Mouse (Mus musculus) T-cell, adult 66 days (primary cell): ENCODE data around the gene Olfr976. TPM values are rescaled to one million over a fixed set of nuclear protein-coding genes. Genes with fewer than 3 reads are reported as not detected.

Source experiments
- total RNA-seq, 2 experiments: library from RNA; stranded (reverse); gene quantifications; 3 replicates in 1 of 2; 4 replicates in 1 of 2; pipeline ENCODE4 v1.2.4; 2023

Olfr976 gene
- not detected for total RNA-seq

DNA sequence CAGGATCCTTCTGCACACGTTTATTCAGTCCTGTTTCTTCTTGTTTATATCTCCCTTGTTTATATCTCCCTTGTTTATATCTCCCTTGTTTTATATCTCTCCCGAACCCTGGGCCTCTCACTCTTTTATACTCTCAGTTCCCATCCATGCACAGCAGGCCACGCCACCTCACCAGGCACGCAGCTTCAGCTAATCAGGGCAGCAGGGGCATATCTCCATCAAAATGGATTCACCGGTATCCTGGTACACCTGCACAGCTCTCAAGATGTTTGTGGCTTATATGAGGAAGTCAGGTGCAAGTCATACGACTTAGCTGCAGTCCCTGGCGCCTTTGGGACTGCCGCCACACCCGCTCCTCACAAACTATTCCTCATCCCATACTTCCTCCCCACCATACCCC lies at the start of gene Olfr976:
Gene Olfr976 (minus strand): TSS at position 101 of the 400 bp plus-strand sequence.

DNA sequence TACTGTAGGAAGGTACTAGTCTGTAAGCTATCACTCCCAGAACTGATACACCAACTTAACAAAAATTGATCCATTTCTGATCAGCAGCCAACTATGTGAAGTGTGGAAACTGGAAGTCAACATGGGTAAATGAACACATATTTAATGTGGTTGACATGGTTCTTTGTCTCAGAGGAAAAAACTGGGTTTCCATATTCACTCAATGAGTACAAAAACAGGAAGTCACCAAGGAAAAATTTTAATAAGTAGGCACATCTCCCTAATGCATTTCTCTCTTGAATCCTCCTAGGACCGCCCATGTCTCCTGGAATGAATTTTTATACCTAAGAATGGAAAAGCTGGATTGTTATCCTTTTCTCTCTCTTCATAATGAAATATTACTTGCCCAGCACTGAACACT lies 48.5 kb upstream of the Olfr976 start, which contains the start of gene Olfr980:
Gene Olfr980 (minus strand): TSS at position 101 of the 400 bp plus-strand sequence.

DNA sequence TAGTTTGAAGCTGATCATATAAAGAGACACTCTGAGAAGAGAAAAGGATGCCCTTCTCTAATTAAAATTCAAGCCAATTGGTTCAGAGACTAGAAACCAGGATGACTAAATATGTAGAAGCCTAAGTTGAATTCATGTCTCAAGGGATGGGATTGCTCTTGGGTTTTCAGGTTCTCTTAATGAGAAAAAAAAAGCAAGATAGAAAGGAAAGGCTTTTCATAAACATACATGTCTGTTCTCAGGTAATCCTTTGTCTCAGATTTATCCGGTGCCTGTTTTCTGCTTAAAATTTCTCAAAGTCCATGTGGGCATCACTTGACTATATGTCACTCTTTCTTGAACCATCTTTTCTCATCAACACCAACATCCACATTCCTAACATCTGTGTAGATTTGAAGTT lies 42.4 kb upstream of the Olfr976 start, which contains the start of gene Olfr979:
Gene Olfr979 (minus strand): TSS at position 101 of the 400 bp plus-strand sequence.

DNA sequence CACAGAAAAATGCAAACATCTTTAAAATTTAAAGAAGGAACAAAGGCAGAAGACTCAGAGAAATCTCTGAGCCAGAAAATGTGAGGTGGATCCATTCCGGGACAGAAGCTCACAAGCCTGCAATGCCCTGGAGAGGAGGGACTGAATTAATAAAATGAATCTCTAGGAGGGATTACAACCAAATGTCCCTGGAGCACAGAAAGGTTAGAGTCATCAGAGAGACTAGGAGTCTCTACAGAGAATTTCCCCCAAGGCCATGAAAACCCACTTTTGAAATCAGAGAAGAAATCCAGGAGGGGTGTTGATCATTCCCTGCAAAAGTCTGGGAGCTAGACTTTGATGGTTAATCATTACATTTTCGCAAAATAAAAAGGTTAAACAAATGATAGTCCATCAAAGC lies 30.9 kb upstream of the Olfr976 start, which contains the start of gene Olfr978:
Gene Olfr978 (plus strand): TSS at position 301 of the 400 bp plus-strand sequence.

DNA sequence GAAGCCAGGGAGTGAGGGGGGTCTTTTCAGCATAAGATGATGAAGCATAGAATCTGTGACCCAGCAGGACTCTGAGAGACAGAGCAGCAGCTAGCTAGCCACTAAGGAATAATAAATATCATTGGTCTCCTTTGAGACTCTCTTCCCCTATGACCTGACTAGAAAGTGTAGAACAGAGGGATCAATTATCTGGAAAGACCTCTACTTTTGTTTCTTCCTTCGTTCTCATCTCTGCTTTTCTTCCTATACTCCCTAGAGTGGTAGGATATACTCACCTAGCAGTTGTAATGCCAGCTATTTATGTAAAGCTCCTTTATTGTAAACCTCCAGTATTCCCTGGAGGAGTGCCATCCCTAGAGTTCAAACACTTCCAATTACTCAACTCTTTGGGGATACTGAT lies 9.0 kb downstream of the Olfr976 start, which contains the start of gene Olfr975:
Gene Olfr975 (minus strand): TSS at position 101 of the 400 bp plus-strand sequence.

DNA sequence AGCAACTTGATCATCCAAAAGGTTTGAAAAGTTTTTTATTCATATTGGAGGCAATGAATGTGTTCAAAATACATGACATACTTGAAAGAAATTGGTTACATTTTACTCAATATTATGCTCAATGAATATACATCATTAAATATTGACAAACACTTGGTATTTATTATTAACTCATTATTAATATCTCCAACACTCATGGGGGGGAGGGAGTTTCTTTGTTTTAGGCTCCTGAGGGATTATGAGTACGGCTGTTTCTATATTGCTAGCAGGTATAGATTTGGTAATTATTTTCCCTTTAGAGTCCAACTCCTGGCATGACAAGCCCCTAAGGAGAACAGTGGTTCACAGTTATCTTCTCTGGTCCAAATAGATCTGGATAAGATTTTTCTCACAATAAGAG lies 23.7 kb downstream of the Olfr976 start, which contains the start of gene Olfr974:
Gene Olfr974 (plus strand): TSS at position 301 of the 400 bp plus-strand sequence.

DNA sequence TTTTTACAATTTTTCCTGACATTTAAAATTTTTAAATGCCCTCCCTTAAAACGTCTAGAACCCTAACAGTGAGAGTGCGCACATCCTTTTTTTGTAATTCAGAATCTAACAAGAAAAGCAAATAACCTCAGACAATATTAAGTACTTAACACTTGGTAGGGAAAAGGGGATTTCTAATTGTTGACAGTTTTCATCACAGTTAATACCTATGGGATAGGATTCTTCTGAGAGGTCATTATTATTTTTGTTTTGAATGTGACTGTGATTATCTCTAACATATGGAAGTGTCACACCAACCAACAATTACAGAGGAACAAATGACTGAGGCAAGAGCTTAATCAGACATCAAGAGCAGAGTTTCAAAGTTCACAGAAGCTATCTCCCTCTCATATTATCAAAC lies 53.9 kb downstream of the Olfr976 start, which contains the start of gene Olfr229:
Gene Olfr229 (plus strand): TSS at position 301 of the 400 bp plus-strand sequence.

Other genes with a start within 250 kb of the Olfr976 start
- not detected for gene Olfr965, start 249.8 kb downstream of the Olfr976 start, total RNA-seq
- gene Olfr150, start 230.2 kb downstream of the Olfr976 start, total RNA-seq: not detected
- not detected for gene Olfr967, start 214.9 kb downstream of the Olfr976 start, total RNA-seq
- gene Olfr968, start 177.9 kb downstream of the Olfr976 start, total RNA-seq: not detected
- gene Olfr969, start 170.2 kb downstream of the Olfr976 start, total RNA-seq: not detected
- not detected for gene Olfr970, start 152.3 kb downstream of the Olfr976 start, total RNA-seq
- gene Olfr971, start 124.3 kb downstream of the Olfr976 start, total RNA-seq: not detected
- not detected for gene Olfr972, start 94.7 kb downstream of the Olfr976 start, total RNA-seq
- gene Olfr229, start 53.8 kb downstream of the Olfr976 start, total RNA-seq: not detected
- not detected for gene Olfr974, start 23.6 kb downstream of the Olfr976 start, total RNA-seq
- gene Olfr975, start 9.1 kb downstream of the Olfr976 start, total RNA-seq: not detected
- gene Olfr978, start 31.0 kb upstream of the Olfr976 start, total RNA-seq: not detected
- not detected for gene Olfr979, start 42.3 kb upstream of the Olfr976 start, total RNA-seq
- gene Olfr980, start 48.4 kb upstream of the Olfr976 start, total RNA-seq: not detected
- not detected for gene Olfr981, start 60.3 kb upstream of the Olfr976 start, total RNA-seq
- gene Olfr982, start 112.7 kb upstream of the Olfr976 start, total RNA-seq: not detected
- not detected for gene Olfr983, start 132.5 kb upstream of the Olfr976 start, total RNA-seq
- gene Olfr984, start 153.1 kb upstream of the Olfr976 start, total RNA-seq: under 1 TPM; 0.12 TPM
- gene Olfr985, start 169.1 kb upstream of the Olfr976 start, total RNA-seq: not detected
- gene Tmem225, start 187.0 kb upstream of the Olfr976 start, total RNA-seq: not detected
- not detected for gene Olfr986, start 219.8 kb upstream of the Olfr976 start, total RNA-seq
- 1 to 10 TPM; 2.3 to 3.1 TPM for gene Zfp202, start 231.2 kb upstream of the Olfr976 start, total RNA-seq